Mouse (Mus musculus) limb, embryonic 13.5 days (tissue): ENCODE measurements around the gene Gmnc. TPM values are rescaled to one million over a fixed set of nuclear protein-coding genes. Genes with fewer than 3 reads are reported as not detected.

Experiments
- ATAC-seq: fragments of 200-750 bp; cut with Nextera tagmentation; 2 replicates; pipeline ENCODE4 v1.8.0; 2017; ENCODE audit warnings: low read depth, moderate number of reproducible peaks, moderate TSS enrichment; ENCODE audit not compliant: low FRiP score
- H3K27ac ChIP-seq: fragments of 300-500 bp; sonication (generic); 2 replicates; pipeline ENCODE4 v1.5.1; 2015; ENCODE audit warnings: inconsistent platforms, mild to moderate bottlenecking, moderate library complexity
- H3K27me3 ChIP-seq: fragments of 300-500 bp; sonication (generic); 2 replicates; pipeline ENCODE4 v1.6.1; 2015; ENCODE audit warnings: mild to moderate bottlenecking, inconsistent platforms
- H3K36me3 ChIP-seq: fragments of 300-500 bp; sonication (generic); 2 replicates; pipeline ENCODE4 v1.6.1; 2015; ENCODE audit warnings: inconsistent platforms, mild to moderate bottlenecking, moderate library complexity
- H3K4me1 ChIP-seq: fragments of 300-500 bp; sonication (generic); 2 replicates; pipeline ENCODE4 v1.6.1; 2015; ENCODE audit warnings: inconsistent platforms
- H3K4me2 ChIP-seq: fragments of 300-500 bp; sonication (generic); replicated peaks from 2 replicates; pipeline ENCODE4 v1.6.1; 2015; ENCODE audit warnings: inconsistent platforms, mild to moderate bottlenecking, moderate library complexity
- H3K4me3 ChIP-seq: fragments of 300-500 bp; sonication (generic); 2 replicates; pipeline ENCODE4 v1.5.1; 2015; ENCODE audit warnings: moderate library complexity, mild to moderate bottlenecking, inconsistent platforms
- H3K9ac ChIP-seq: fragments of 300-500 bp; sonication (generic); 2 replicates; pipeline ENCODE4 v1.6.1; 2015; ENCODE audit warnings: mild to moderate bottlenecking, inconsistent platforms
- H3K9me3 ChIP-seq: fragments of 300-500 bp; sonication (generic); 2 replicates; pipeline ENCODE4 v1.6.1; 2016; ENCODE audit warnings: inconsistent platforms
- WGBS: fragments of 180-500 bp; shearing (Covaris S2); methylation state at CpG from one replicate; pipeline ENCODE4 v1.1.7; 2015; 5-methylcytosine and 5-hydroxymethylcytosine counted together
- polyA plus RNA-seq: library from polyadenylated mRNA; unstranded; fragments of >200 nt; fragmentation: Nextera tagmentation; extraction: Ambion mirVana; gene quantifications from 2 replicates; pipeline ENCODE4 v1.2.1, GENCODE M21; 2015

Gene Gmnc
- 0.14 and 0.33 TPM in 2 replicates for polyA plus RNA-seq

- Histone ChIP-seq H3K4me3 (no peak within 1 kb of the TSS), H3K27ac (no peak within 1 kb of the TSS), H3K9ac (no peak within 1 kb of the TSS), H3K4me1 (peaks cover 15% of the 10 kb centered on the region), H3K36me3 (no peaks in the 10 kb centered on the region), H3K4me2 (peak within 1 kb of the TSS; percentile 36), H3K9me3 (no peaks in the 10 kb centered on the region), H3K27me3 (0 out of 2 replicates have a peak, but pooled peaks cover 4% of the 10 kb centered on the region)
- 12% methylated on average over 13 of the region's 13 CpGs for WGBS
- peak; percentile 86 for ATAC-seq
These were observed at the start of gene Gmnc for GRCm38 (mm10) chr16:26991477-26992300. Gmnc (minus strand) TSS chr16:26991652.

GRCm38 (mm10) chr16:27027281-27027680, 35.8 kb upstream of the Gmnc start:
- Histone ChIP-seq H3K27ac (no peak overlapping the region), H3K9me3 (no peaks in the 10 kb centered on the region), H3K9ac (no peak overlapping the region), H3K4me1 (no peaks in the 10 kb centered on the region), H3K4me2 (no peak overlapping the region), H3K27me3 (no peaks in the 10 kb centered on the region), H3K4me3 (no peak overlapping the region), H3K36me3 (no peaks in the 10 kb centered on the region)
- ATAC-seq, result no peak
- 89% methylated on average over 2 of the region's 2 CpGs for WGBS

GRCm38 (mm10) chr16:27026226-27026625, 34.8 kb upstream of the Gmnc start:
- H3K36me3 ChIP-seq, result no peaks in the 10 kb centered on the region
- no peak overlapping the region for H3K4me2 ChIP-seq
- no peak overlapping the region for H3K9ac ChIP-seq
- no peak overlapping the region for H3K27ac ChIP-seq
- H3K9me3 ChIP-seq, result no peaks in the 10 kb centered on the region
- H3K4me1 ChIP-seq, result no peaks in the 10 kb centered on the region
- ATAC-seq, result no peak
- 81% methylated on average over 4 of the region's 4 CpGs for WGBS
- no peaks in the 10 kb centered on the region for H3K27me3 ChIP-seq
- no peak overlapping the region for H3K4me3 ChIP-seq

GRCm38 (mm10) chr16:27022746-27023145, 31.3 kb upstream of the Gmnc start:
- no peak overlapping the region for H3K4me2 ChIP-seq
- H3K4me3 ChIP-seq, result no peak overlapping the region
- WGBS, result 91% methylated on average over 2 of the region's 2 CpGs

GRCm38 (mm10) chr16:27017309-27017708, 25.9 kb upstream of the Gmnc start:
- no peak overlapping the region for H3K4me3 ChIP-seq
- no peak for ATAC-seq
- no peaks in the 10 kb centered on the region for H3K36me3 ChIP-seq
- peaks cover 6% of the 10 kb centered on the region for H3K4me1 ChIP-seq
- 0 out of 2 replicates have a peak overlapping the region, but pooled peaks have one; percentile 1 for H3K4me2 ChIP-seq
- H3K9me3 ChIP-seq, result no peaks in the 10 kb centered on the region
- H3K27ac ChIP-seq, result no peak overlapping the region
- no peak overlapping the region for H3K9ac ChIP-seq
- no peaks in the 10 kb centered on the region for H3K27me3 ChIP-seq
- 20% methylated on average over 4 of the region's 4 CpGs for WGBS

More at GRCm38 (mm10) chr16:27022746-27023145, 31.3 kb upstream of the Gmnc start:
- H3K4me1 ChIP-seq, result no peaks in the 10 kb centered on the region
- H3K27me3 ChIP-seq, result no peaks in the 10 kb centered on the region
- no peaks in the 10 kb centered on the region for H3K9me3 ChIP-seq
- H3K27ac ChIP-seq, result no peak overlapping the region
- no peak for ATAC-seq
- H3K9ac ChIP-seq, result no peak overlapping the region
- no peaks in the 10 kb centered on the region for H3K36me3 ChIP-seq

- 91% methylated on average over 1 of the region's 1 CpGs for WGBS
- no peaks in the 10 kb centered on the region for H3K27me3 ChIP-seq
- no peak overlapping the region for H3K4me2 ChIP-seq
- peaks cover 6% of the 10 kb centered on the region; the same call in 1 of the 2 replicates for H3K4me1 ChIP-seq
- H3K9me3 ChIP-seq, result no peaks in the 10 kb centered on the region; the same call in 1 of the 2 replicates
- no peak for ATAC-seq
- H3K4me3 ChIP-seq, result no peak overlapping the region
- no peaks in the 10 kb centered on the region for H3K36me3 ChIP-seq
- no peak overlapping the region for H3K9ac ChIP-seq
- no peak overlapping the region for H3K27ac ChIP-seq
These were observed 11.3 kb upstream of the Gmnc start for GRCm38 (mm10) chr16:27002714-27003113.

- H3K4me2 ChIP-seq, result no peak overlapping the region
- no peak for ATAC-seq
- H3K9ac ChIP-seq, result no peak overlapping the region
- H3K27me3 ChIP-seq, result no peaks in the 10 kb centered on the region
- no peaks in the 10 kb centered on the region; the same call in 1 of the 2 replicates for H3K9me3 ChIP-seq
- H3K27ac ChIP-seq, result no peak overlapping the region
- no peak overlapping the region for H3K4me3 ChIP-seq
- H3K4me1 ChIP-seq, result peaks cover 6% of the 10 kb centered on the region; the same call in 1 of the 2 replicates
- no peaks in the 10 kb centered on the region for H3K36me3 ChIP-seq
- WGBS, result 6% methylated on average over 2 of the region's 2 CpGs
These were observed 8.1 kb upstream of the Gmnc start for GRCm38 (mm10) chr16:26999563-26999962.

GRCm38 (mm10) chr16:26989415-26990315, 1.8 kb downstream of the Gmnc start:
- Histone ChIP-seq H3K4me3 (no peak overlapping the region), H3K4me1 (peaks cover 15% of the 10 kb centered on the region), H3K27ac (no peak overlapping the region), H3K27me3 (0 out of 2 replicates have a peak, but pooled peaks cover 4% of the 10 kb centered on the region), H3K9me3 (no peaks in the 10 kb centered on the region), H3K4me2 (no peak overlapping the region), H3K36me3 (no peaks in the 10 kb centered on the region), H3K9ac (no peak overlapping the region)
- 61% methylated on average over 19 of the region's 19 CpGs for WGBS
- ATAC-seq, result no peak

GRCm38 (mm10) chr16:26988188-26988587, 3.3 kb downstream of the Gmnc start:
- WGBS, result 89% methylated on average over 1 of the region's 1 CpGs
- Histone ChIP-seq H3K4me3 (no peak overlapping the region), H3K27me3 (0 out of 2 replicates have a peak, but pooled peaks cover 4% of the 10 kb centered on the region), H3K4me2 (no peak overlapping the region), H3K27ac (no peak overlapping the region), H3K9me3 (no peaks in the 10 kb centered on the region), H3K36me3 (no peaks in the 10 kb centered on the region), H3K4me1 (peaks cover 15% of the 10 kb centered on the region), H3K9ac (no peak overlapping the region)
- ATAC-seq, result no peak

- no peak for ATAC-seq
- 81% methylated on average over 1 of the region's 1 CpGs for WGBS
- no peak overlapping the region for H3K27ac ChIP-seq
- H3K9ac ChIP-seq, result no peak overlapping the region
- H3K9me3 ChIP-seq, result no peaks in the 10 kb centered on the region
- H3K36me3 ChIP-seq, result no peaks in the 10 kb centered on the region
- 0 out of 2 replicates have a peak, but pooled peaks cover 4% of the 10 kb centered on the region for H3K27me3 ChIP-seq
- H3K4me3 ChIP-seq, result no peak overlapping the region
- peaks cover 4% of the 10 kb centered on the region; the same call in 1 of the 2 replicates for H3K4me1 ChIP-seq
- H3K4me2 ChIP-seq, result no peak overlapping the region
These were observed 5.7 kb downstream of the Gmnc start for GRCm38 (mm10) chr16:26985796-26986195.

GRCm38 (mm10) chr16:26982112-26982511, 9.3 kb downstream of the Gmnc start:
- WGBS, result 33% methylated on average over 3 of the region's 3 CpGs
- ATAC-seq, result no peak
- Histone ChIP-seq H3K4me3 (no peak overlapping the region), H3K27me3 (no peaks in the 10 kb centered on the region), H3K9me3 (no peaks in the 10 kb centered on the region), H3K9ac (no peak overlapping the region), H3K4me1 (no peaks in the 10 kb centered on the region), H3K36me3 (no peaks in the 10 kb centered on the region), H3K27ac (no peak overlapping the region), H3K4me2 (no peak overlapping the region)

- Histone ChIP-seq H3K36me3 (no peaks in the 10 kb centered on the region), H3K4me2 (peak overlapping the region; percentile 74), H3K4me3 (peak overlapping the region; percentile 44), H3K9me3 (no peaks in the 10 kb centered on the region), H3K4me1 (peaks cover 6% of the 10 kb centered on the region; the same call in 1 of the 2 replicates), H3K9ac (peak overlapping the region; percentile 54; the same call in 1 of the 2 replicates), H3K27ac (no peak overlapping the region), H3K27me3 (peaks cover 25% of the 10 kb centered on the region)
- 2% methylated on average over 28 of the region's 28 CpGs for WGBS
- peak; percentile 40; the same call in 1 of the 2 replicates for ATAC-seq
These were observed 23.5 kb downstream of the Gmnc start for GRCm38 (mm10) chr16:26967967-26968366.
